Mouse (Mus musculus) lung, embryonic 16.5 days (tissue): ENCODE results near the gene Lancl3. TPM values are rescaled to one million over a fixed set of nuclear protein-coding genes. Genes with fewer than 3 reads are reported as not detected.

Source experiments
- ATAC-seq: fragments of 200-750 bp; cut with Nextera tagmentation; 2 replicates; pipeline ENCODE4 v1.8.0; 2017; ENCODE audit warnings: low read depth, mild to moderate bottlenecking, moderate library complexity
- H3K27ac ChIP-seq: fragments of 300-500 bp; sonication (generic); 2 replicates; pipeline ENCODE4 v1.5.1; 2014; ENCODE audit warnings: mild to moderate bottlenecking, control low read depth, low read length
- H3K27me3 ChIP-seq: fragments of 300-500 bp; sonication (generic); 2 replicates; pipeline ENCODE4 v1.6.1; 2014; ENCODE audit warnings: low read depth, low read length, mixed read lengths; ENCODE audit not compliant: control insufficient read depth, insufficient read depth
- H3K36me3 ChIP-seq: fragments of 300-500 bp; sonication (generic); 2 replicates; pipeline ENCODE4 v1.6.1; 2014; ENCODE audit warnings: low read length; ENCODE audit not compliant: control insufficient read depth, insufficient read depth
- H3K4me1 ChIP-seq: fragments of 300-500 bp; sonication (generic); replicated peaks from 2 replicates; pipeline ENCODE4 v1.6.1; 2014; ENCODE audit warnings: low read length, mixed read lengths; ENCODE audit not compliant: control insufficient read depth, insufficient read depth
- H3K4me2 ChIP-seq: fragments of 300-500 bp; sonication (generic); 2 replicates; pipeline ENCODE4 v1.6.1; 2014; ENCODE audit warnings: low read depth, low read length, control low read depth
- H3K4me3 ChIP-seq: fragments of 300-500 bp; sonication (generic); 2 replicates; pipeline ENCODE4 v1.5.1; 2014; ENCODE audit warnings: mild to moderate bottlenecking, low read length, control low read depth
- H3K9ac ChIP-seq: fragments of 300-500 bp; sonication (generic); 2 replicates; pipeline ENCODE4 v1.6.1; 2014; ENCODE audit warnings: low read length, control low read depth
- H3K9me3 ChIP-seq: fragments of 300-500 bp; sonication (generic); 2 replicates; pipeline ENCODE4 v1.6.1; 2016; ENCODE audit warnings: low read length; ENCODE audit not compliant: control insufficient read depth
- WGBS: fragments of 180-500 bp; shearing (Covaris S2); extraction: QIAGEN DNeasy Blood & Tissue Kit; methylation state at CpG from one replicate; pipeline ENCODE4 v1.1.7; 2014; 5-methylcytosine and 5-hydroxymethylcytosine counted together
- polyA plus RNA-seq: library from polyadenylated mRNA; unstranded; fragments of >200 nt; fragmentation: Nextera tagmentation; extraction: Ambion mirVana; gene quantifications from 2 replicates; pipeline ENCODE4 v1.2.1, GENCODE M21; 2015

The Lancl3 gene
- polyA plus RNA-seq, 1 experiment from 2014 or later, result 1.1 TPM

DNA sequence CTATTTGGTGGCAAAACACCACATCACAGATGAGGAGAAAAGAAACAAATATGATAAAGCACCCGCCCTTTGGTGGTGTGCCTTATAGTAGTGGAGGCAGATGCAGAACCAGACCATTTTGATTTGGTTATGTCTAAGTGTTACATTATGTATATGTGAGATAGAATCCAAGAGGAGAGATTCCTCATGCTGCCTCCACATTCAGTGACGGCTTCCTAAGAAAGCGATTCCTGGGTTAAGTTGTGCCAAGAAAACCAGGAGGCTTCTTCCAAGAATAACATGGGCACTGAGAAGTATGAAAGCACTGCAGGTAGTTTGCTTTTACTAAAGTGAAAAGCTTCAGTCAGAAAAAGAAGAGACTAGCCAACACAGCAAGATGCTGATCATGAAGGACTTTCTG lies 55.2 kb downstream of the Lancl3 start:
- Histone ChIP-seq H3K9ac (no peak overlapping the region), H3K9me3 (no peaks in the 10 kb centered on the region), H3K27ac (no peak overlapping the region), H3K4me2 (no peak overlapping the region), H3K4me1 (no peaks in the 10 kb centered on the region), H3K27me3 (no peaks in the 10 kb centered on the region), H3K36me3 (no peaks in the 10 kb centered on the region), H3K4me3 (no peak overlapping the region)
- ATAC-seq, result no peak
- 90% methylated on average over 3 of the region's 3 CpGs for WGBS

DNA sequence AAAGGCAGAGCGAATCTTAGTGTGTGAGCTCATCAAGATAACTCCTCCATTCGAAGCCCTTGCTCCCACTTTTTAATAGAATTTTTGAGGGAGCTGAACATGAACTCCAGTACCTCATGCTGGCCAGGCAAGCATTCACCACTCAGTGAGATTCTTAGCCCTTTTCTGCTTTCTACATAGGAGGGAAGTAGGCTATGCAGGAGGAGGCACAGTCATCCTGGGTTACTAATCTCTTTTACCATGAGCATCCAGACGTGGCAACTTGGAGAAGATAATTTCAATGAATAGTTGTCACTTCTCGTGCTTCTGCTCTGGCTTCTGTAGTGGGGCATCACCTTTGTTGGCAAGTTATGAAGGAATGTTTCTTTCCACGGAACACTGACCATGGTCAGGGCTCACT lies 57.1 kb downstream of the Lancl3 start, which contains the start of gene Gm14862:
TSS of gene Gm14862 (minus strand) at position 134 of the 400 bp plus-strand sequence.
- Histone ChIP-seq H3K27ac (no peak within 1 kb of the TSS), H3K36me3 (no peaks in the 10 kb centered on the region), H3K9me3 (no peaks in the 10 kb centered on the region), H3K4me1 (no peaks in the 10 kb centered on the region), H3K27me3 (no peaks in the 10 kb centered on the region), H3K9ac (no peak within 1 kb of the TSS), H3K4me3 (no peak within 1 kb of the TSS), H3K4me2 (no peak within 1 kb of the TSS)
- no peak for ATAC-seq
- WGBS, result 59% methylated on average over 5 of the region's 5 CpGs

DNA sequence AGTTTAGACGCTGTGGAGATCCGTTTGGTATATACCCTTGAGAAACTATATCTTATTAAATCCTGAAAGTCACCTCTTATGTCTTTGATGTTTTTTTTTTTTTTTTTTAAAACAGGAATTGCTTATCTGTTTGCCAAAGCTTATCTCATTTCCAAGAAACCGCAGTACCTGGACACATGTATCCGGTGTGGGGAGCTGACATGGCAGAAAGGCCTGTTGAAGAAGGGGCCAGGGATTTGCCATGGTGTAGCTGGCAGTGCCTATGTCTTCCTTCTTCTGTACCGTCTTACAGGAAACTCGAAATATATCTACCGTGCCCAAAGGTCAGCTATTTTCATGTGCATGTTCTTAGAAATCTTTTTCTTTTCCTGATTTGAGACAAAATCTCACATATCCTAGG lies 58.1 kb downstream of the Lancl3 start:
- 75% methylated on average over 7 of the region's 7 CpGs for WGBS
- H3K36me3 ChIP-seq, result no peaks in the 10 kb centered on the region

DNA sequence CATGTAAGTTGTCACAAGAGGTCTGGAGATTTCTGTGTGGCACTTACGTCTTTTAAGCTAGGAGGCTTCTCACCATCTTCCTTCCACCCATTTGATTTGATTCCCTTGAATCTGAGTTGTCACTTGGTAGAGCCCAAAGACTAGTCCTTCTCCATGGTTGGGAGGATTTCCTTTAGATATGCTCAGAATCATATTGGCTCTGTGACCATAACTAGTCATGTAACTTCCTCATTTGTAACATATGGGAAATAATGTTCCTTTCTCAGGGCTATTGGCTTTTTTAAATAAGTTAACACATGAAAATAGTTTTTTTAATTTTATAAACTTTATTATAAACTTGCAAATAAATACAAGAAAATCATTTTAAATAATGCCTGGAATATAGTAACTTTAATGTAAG lies 59.6 kb downstream of the Lancl3 start:
- ATAC-seq, result no peak
- Histone ChIP-seq H3K36me3 (no peaks in the 10 kb centered on the region), H3K27ac (no peak overlapping the region), H3K9me3 (no peaks in the 10 kb centered on the region), H3K9ac (no peak overlapping the region), H3K27me3 (no peaks in the 10 kb centered on the region), H3K4me1 (no peaks in the 10 kb centered on the region), H3K4me2 (no peak overlapping the region), H3K4me3 (no peak overlapping the region)
- 65% methylated on average over 1 of the region's 1 CpGs for WGBS

More for the DNA sequence above, 58.1 kb downstream of the Lancl3 start:
- H3K4me2 ChIP-seq, result no peak overlapping the region
- no peak overlapping the region for H3K27ac ChIP-seq
- H3K4me1 ChIP-seq, result no peaks in the 10 kb centered on the region
- no peak overlapping the region for H3K9ac ChIP-seq
- no peaks in the 10 kb centered on the region for H3K9me3 ChIP-seq
- ATAC-seq, result no peak
- no peaks in the 10 kb centered on the region for H3K27me3 ChIP-seq
- H3K4me3 ChIP-seq, result no peak overlapping the region

DNA sequence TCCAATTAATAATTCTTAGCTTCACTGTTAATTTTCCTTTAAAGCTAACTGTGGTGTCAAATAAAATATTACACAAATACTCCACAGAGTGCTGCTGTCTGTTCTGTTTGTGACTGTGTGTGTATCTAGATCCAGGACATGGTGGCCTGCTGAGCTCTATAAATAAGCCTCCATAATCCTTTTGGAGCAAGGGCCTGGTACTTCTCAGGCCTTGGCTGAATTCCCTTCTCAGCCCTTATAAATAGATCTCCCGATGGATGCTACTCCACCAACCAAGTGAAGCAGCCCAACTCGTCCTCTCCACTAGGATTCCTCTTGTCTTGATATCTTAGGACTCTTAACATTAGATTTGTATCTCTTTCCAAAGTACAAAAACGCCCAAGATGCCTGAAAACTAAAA lies 71.4 kb downstream of the Lancl3 start:
- no peaks in the 10 kb centered on the region for H3K27me3 ChIP-seq
- no peaks in the 10 kb centered on the region for H3K36me3 ChIP-seq
- H3K4me2 ChIP-seq, result no peak overlapping the region
- no peaks in the 10 kb centered on the region for H3K9me3 ChIP-seq
- no peak overlapping the region for H3K4me3 ChIP-seq
- ATAC-seq, result no peak
- no peaks in the 10 kb centered on the region for H3K4me1 ChIP-seq
- WGBS, result 48% methylated on average over 3 of the region's 3 CpGs
- H3K27ac ChIP-seq, result no peak overlapping the region
- no peak overlapping the region for H3K9ac ChIP-seq

DNA sequence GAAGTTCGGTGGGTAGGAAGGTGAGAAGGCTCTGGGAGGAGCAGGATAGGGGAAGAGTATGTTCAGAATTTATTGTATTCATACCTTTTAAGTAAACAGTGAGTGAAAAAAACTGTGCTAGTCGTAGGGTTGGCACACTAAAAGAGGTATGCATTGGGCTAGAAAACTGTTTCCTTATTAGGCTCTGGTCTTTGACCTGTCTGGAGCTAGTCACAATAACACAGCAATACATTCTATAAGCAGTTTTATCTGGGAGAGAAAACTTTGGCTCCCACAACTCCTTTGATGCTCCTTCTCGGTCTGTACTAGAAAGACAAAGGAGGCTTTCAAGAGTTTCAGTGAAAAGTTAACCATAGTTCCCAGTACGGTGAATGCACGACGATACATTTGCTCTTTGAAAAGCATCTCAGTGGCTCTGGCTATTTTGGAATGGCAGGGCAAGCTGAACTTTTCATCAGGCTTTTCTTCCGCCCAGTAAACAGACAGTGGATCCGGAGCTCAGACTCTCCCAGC lies 72.3 kb downstream of the Lancl3 start:
- H3K4me2 ChIP-seq, result peak overlapping the region; percentile 53
- no peaks in the 10 kb centered on the region for H3K4me1 ChIP-seq
- H3K9ac ChIP-seq, result peak overlapping the region; percentile 64
- 12% methylated on average over 8 of the region's 8 CpGs for WGBS
- ATAC-seq, result peak; percentile 36
- peak overlapping the region; percentile 25; the same call in 1 of the 2 replicates for H3K27ac ChIP-seq
- H3K27me3 ChIP-seq, result no peaks in the 10 kb centered on the region
- H3K36me3 ChIP-seq, result no peaks in the 10 kb centered on the region
- no peaks in the 10 kb centered on the region for H3K9me3 ChIP-seq
- peak overlapping the region; percentile 60 for H3K4me3 ChIP-seq

DNA sequence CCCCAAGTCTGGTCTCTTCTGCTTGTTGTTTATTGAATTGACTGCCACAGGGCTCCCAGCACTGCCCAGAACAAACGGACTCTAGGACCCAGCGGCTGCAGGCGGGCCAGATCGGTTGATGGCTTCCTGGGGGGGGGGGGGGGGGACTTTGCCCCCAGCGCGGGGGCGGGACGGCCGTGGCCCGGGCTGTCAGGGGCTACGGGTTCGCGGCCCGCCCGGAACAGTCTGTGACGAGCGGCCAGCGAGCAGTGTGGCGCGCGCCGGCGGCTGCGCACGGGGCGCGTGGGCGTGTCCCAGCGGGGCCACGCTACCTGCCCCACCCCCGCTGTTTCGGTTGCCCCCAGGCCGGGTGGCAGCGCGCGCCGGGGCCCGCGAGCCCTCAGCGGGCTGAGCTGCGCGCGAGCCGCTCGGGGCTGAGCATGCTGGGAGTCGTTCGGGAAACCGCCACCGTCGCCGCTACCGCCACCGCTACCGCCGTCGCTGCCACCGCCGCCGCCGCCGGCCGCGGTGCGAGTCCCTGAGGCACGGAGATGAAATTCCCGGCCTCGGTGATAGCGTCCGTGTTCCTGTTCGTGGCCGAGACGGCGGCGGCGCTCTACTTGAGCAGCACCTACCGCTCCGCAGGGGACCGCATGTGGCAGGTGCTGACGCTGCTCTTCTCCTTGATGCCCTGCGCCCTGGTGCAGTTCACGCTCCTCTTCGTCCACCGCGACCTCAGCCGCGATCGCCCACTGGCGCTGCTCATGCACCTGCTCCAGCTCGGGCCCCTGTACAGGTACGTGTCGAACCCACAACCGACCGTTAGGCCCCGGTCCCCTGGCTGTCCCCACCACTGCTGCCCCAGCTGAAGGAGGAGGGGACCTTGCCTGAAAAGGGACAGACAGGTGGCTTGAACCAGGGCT lies 73.0 kb downstream of the Lancl3 start, which contains the start of gene Xk:
TSS of gene Xk (plus strand) at position 297 of the 902 bp plus-strand sequence.
- Histone ChIP-seq H3K9ac (peak within 1 kb of the TSS; percentile 64), H3K27ac (peak within 1 kb of the TSS; percentile 25), H3K4me3 (peak within 1 kb of the TSS; percentile 60), H3K9me3 (no peaks in the 10 kb centered on the region), H3K4me1 (no peaks in the 10 kb centered on the region), H3K27me3 (no peaks in the 10 kb centered on the region), H3K36me3 (no peaks in the 10 kb centered on the region), H3K4me2 (peak within 1 kb of the TSS; percentile 53)
- peak; percentile 92 for ATAC-seq
- 9% methylated on average over 47 of the region's 94 CpGs for WGBS

GRCm38 (mm10) chrX:9273377-9274002 lies 73.8 kb downstream of the Lancl3 start:
- no peaks in the 10 kb centered on the region for H3K9me3 ChIP-seq
- no peaks in the 10 kb centered on the region for H3K36me3 ChIP-seq
- no peak overlapping the region for H3K27ac ChIP-seq
- H3K9ac ChIP-seq, result peak overlapping the region; percentile 64; the same call in 1 of the 2 replicates
- 51% methylated on average over 12 of the region's 12 CpGs for WGBS
- peak overlapping the region; percentile 53 for H3K4me2 ChIP-seq
- peak overlapping the region; percentile 60 for H3K4me3 ChIP-seq
- no peak for ATAC-seq
- H3K4me1 ChIP-seq, result no peaks in the 10 kb centered on the region
- H3K27me3 ChIP-seq, result no peaks in the 10 kb centered on the region

- H3K27me3 ChIP-seq, result no peaks in the 10 kb centered on the region
- H3K4me2 ChIP-seq, result no peak overlapping the region
- H3K4me3 ChIP-seq, result no peak overlapping the region
These were observed 74.6 kb downstream of the Lancl3 start for GRCm38 (mm10) chrX:9274321-9274720.

More at GRCm38 (mm10) chrX:9274321-9274720, 74.6 kb downstream of the Lancl3 start:
- ATAC-seq, result no peak
- WGBS, result 65% methylated on average over 8 of the region's 8 CpGs
- Histone ChIP-seq H3K36me3 (no peaks in the 10 kb centered on the region), H3K9me3 (no peaks in the 10 kb centered on the region), H3K4me1 (no peaks in the 10 kb centered on the region), H3K27ac (no peak overlapping the region), H3K9ac (no peak overlapping the region)
